Mouse (Mus musculus) forebrain, embryonic 15.5 days (tissue): ENCODE data around the gene Ccnl1. TPM values are rescaled to one million over a fixed set of nuclear protein-coding genes. Genes with fewer than 3 reads are reported as not detected.
A peak's percentile ranks its signal among the peaks of the same experiment; 100 is the strongest.

Source experiments
- ATAC-seq: fragments of 200-750 bp; cut with Nextera tagmentation; replicated peaks from 2 replicates; pipeline ENCODE4 v1.8.0; 2017; ENCODE audit warnings: mild to moderate bottlenecking, moderate TSS enrichment, moderate library complexity
- H3K27ac ChIP-seq: fragments of 300-500 bp; sonication (generic); replicated peaks from 2 replicates; pipeline ENCODE4 v1.5.1; 2015; ENCODE audit warnings: mild to moderate bottlenecking, inconsistent platforms
- H3K27me3 ChIP-seq: fragments of 300-500 bp; sonication (generic); 2 replicates; pipeline ENCODE4 v1.6.1; 2015; ENCODE audit warnings: inconsistent platforms
- H3K36me3 ChIP-seq: fragments of 300-500 bp; sonication (generic); 2 replicates; pipeline ENCODE4 v1.6.1; 2015; ENCODE audit warnings: mild to moderate bottlenecking, inconsistent platforms
- H3K4me1 ChIP-seq: fragments of 300-500 bp; sonication (generic); 2 replicates; pipeline ENCODE4 v1.6.1; 2015; ENCODE audit warnings: inconsistent platforms
- H3K4me2 ChIP-seq: fragments of 300-500 bp; sonication (generic); replicated peaks from 2 replicates; pipeline ENCODE4 v1.6.1; 2015; ENCODE audit warnings: mild to moderate bottlenecking, inconsistent platforms
- H3K4me3 ChIP-seq: fragments of 300-500 bp; sonication (generic); 2 replicates; pipeline ENCODE4 v1.5.1; 2015; ENCODE audit warnings: mild to moderate bottlenecking, inconsistent platforms
- H3K9ac ChIP-seq: fragments of 300-500 bp; sonication (generic); replicated peaks from 2 replicates; pipeline ENCODE4 v1.6.1; 2015; ENCODE audit warnings: mild to moderate bottlenecking, inconsistent platforms
- H3K9me3 ChIP-seq: fragments of 300-500 bp; sonication (generic); 2 replicates; pipeline ENCODE4 v1.6.1; 2016; ENCODE audit warnings: inconsistent platforms
- WGBS: fragments of 180-500 bp; shearing (Covaris S2); methylation state at CpG from one replicate; pipeline ENCODE4 v1.1.7; 2015; ENCODE audit warnings: mixed read lengths; 5-methylcytosine and 5-hydroxymethylcytosine counted together
- polyA plus RNA-seq: library from polyadenylated mRNA; unstranded; fragments of >200 nt; fragmentation: Nextera tagmentation; extraction: Ambion mirVana; gene quantifications from 2 replicates; pipeline ENCODE4 v1.2.1, GENCODE M21; 2015

Ccnl1 gene
- polyA plus RNA-seq, 1 experiment from 2014 or later, result 81.5 TPM

DNA sequence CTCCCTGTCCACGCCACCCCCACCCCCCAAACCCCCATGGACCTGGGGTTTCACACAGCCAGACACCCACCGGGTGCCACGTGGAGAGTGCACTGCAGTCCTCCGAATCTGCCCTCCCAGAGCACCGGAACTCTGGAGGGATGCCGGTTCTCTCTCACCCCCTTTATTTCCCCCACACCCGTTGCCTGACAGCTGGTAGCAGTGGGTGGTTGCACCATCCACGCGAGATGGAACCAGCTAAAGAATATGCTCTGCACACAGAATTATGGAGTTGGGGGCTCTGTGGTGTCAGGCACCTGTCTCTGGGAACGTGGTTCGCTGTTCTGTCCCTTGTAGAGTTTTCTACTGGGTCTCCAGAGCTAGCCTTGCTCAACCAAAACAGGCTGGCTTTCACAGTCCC is 45.8 kb downstream of the Ccnl1 start:
- no peak for ATAC-seq
- Histone ChIP-seq H3K4me3 (no peak overlapping the region), H3K27me3 (no peaks in the 10 kb centered on the region), H3K9me3 (no peaks in the 10 kb centered on the region), H3K4me1 (no peaks in the 10 kb centered on the region), H3K36me3 (no peaks in the 10 kb centered on the region), H3K27ac (no peak overlapping the region), H3K4me2 (no peak overlapping the region), H3K9ac (no peak overlapping the region)
- 84% methylated on average over 11 of the region's 11 CpGs for WGBS

DNA sequence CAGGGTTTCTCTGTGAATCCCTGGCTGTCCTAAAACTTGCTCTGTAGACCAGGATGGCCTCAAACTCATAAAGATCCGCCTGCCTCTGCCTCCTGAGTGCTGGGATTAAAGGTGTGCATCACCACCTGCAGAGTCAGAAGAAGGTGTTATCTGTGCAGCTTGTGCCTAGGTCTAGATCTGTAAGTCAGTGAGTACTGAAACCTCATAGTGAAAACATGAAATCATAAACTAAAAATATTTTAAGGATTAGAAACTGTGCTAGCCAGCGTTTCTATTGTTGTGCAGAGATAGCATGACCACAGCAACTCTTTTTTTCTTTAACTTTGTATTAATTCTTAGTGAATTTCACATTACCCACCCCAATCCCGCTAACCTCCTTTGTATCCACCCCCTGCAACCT is 46.8 kb downstream of the Ccnl1 start:
- WGBS, result 88% methylated on average over 3 of the region's 3 CpGs
- ATAC-seq, result no peak
- no peaks in the 10 kb centered on the region for H3K36me3 ChIP-seq
- no peak overlapping the region for H3K4me3 ChIP-seq
- H3K9me3 ChIP-seq, result no peaks in the 10 kb centered on the region
- no peak overlapping the region for H3K27ac ChIP-seq
- no peaks in the 10 kb centered on the region for H3K27me3 ChIP-seq
- no peaks in the 10 kb centered on the region for H3K4me1 ChIP-seq
- no peak overlapping the region for H3K4me2 ChIP-seq
- H3K9ac ChIP-seq, result no peak overlapping the region

DNA sequence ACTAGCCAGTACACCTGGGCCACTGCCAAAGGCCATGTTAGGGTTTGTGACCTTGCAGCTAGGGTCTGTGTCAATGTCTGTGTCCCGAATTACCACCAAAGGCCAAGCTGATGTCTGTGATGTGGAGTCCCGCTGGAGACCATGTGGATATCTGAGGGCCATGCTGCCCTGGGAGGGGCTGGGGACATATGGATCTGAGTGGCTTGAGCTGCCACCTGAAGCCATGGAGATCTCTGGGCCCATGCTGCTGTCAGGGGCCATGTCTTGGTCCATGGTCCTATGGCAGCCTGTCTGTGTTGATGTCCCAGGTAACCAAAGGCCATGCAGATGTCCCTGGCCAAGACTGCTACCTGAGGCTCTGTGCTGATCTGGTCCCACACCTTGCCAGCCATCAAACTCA is 48.6 kb downstream of the Ccnl1 start:
- Histone ChIP-seq H3K36me3 (no peaks in the 10 kb centered on the region), H3K4me3 (no peak overlapping the region), H3K4me1 (no peaks in the 10 kb centered on the region), H3K27ac (no peak overlapping the region), H3K27me3 (no peaks in the 10 kb centered on the region), H3K9me3 (no peaks in the 10 kb centered on the region), H3K4me2 (no peak overlapping the region), H3K9ac (no peak overlapping the region)
- 91% methylated on average over 2 of the region's 2 CpGs for WGBS
- ATAC-seq, result no peak

DNA sequence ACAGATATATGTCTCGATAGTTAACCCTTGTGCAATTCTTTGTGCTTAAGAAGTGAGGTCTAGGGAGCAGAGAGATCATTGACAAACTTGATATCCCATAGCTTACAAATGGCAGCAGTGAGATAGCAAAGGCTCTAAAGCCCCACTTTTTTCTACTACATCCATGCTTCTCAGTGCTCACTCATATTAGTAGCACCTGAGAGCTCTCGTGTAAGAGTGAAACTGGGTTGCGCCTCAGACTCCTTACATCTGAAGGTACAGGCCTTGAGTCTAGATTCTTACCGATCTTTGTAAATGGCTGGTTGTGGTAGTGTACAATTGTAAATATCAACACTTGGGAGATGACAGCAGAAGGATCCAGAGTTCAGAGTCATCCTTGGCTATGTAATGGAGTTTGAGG is 50.5 kb downstream of the Ccnl1 start:
- no peaks in the 10 kb centered on the region for H3K9me3 ChIP-seq
- no peaks in the 10 kb centered on the region for H3K36me3 ChIP-seq
- H3K4me3 ChIP-seq, result no peak overlapping the region
- H3K27me3 ChIP-seq, result no peaks in the 10 kb centered on the region
- no peak overlapping the region for H3K4me2 ChIP-seq
- no peak for ATAC-seq
- no peak overlapping the region for H3K27ac ChIP-seq
- H3K4me1 ChIP-seq, result no peaks in the 10 kb centered on the region
- WGBS, result 94% methylated on average over 4 of the region's 4 CpGs
- H3K9ac ChIP-seq, result no peak overlapping the region

DNA sequence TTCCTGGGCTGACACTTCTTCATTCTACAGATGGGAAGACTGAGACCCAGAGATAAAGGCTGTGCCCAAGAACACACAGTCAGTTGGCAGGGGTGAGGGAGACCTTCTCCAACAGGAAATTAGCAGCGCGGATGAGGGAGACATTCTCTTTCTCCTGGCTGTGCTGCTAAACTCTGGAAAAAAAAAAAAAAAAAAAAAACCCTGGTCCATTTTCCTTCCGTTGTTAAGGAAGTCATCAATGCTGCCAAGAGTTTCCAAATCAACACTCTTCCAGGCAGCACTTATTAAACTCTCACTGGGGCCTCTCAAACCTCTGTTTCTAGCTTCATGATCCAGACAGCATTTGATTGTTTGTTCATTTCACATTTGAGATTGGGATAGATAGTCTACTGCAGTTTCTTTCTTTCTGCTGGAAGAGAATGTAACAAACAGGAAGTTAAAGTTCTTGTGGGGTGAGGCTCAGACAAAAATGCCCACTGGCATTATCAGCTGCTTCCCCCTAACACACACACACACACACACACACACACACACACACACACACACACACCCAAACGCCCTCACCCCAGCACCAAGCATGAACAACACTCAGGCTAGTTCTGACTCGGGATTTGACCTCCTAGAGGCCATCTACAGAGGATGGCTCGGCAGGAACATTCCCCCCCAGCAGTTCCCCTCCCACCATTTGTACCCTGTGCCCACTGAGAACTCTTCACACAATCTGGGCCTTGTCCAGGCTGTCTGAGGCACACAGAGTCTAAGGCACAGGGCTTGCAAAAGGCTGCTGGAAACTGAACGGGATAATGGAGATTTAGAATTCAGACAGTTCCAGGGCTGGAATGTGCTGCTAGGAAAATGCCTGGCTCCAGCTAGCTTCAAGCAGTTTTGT is 52.5 kb downstream of the Ccnl1 start:
- 0 out of 2 replicates have a peak overlapping the region, but pooled peaks have one; percentile 11 for H3K27ac ChIP-seq
- no peak for ATAC-seq
- H3K9me3 ChIP-seq, result no peaks in the 10 kb centered on the region
- H3K4me1 ChIP-seq, result no peaks in the 10 kb centered on the region
- H3K36me3 ChIP-seq, result no peaks in the 10 kb centered on the region
- H3K4me2 ChIP-seq, result no peak overlapping the region
- H3K4me3 ChIP-seq, result no peak overlapping the region
- 39% methylated on average over 7 of the region's 7 CpGs for WGBS
- H3K9ac ChIP-seq, result no peak overlapping the region
- no peaks in the 10 kb centered on the region for H3K27me3 ChIP-seq

DNA sequence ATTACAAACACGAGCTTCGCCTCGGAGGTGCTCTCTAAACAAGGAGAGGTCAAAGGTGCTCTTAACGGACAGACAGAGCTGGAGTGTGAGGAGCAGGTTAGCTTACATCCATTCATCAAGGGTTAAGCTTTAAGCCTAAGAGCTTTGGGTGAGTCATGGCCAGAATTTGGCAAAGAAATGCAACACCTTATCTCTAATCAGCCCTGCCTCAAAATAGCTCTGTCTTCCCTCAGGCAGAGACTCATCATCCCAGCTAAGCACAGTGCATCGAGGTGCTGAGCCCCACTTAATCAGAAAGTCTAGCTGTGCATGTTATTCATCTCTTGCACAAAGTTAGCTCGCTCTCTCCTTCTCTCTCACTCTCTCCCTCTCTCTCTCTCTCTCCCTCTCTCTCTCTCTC is 53.3 kb downstream of the Ccnl1 start:
- Histone ChIP-seq H3K27me3 (no peaks in the 10 kb centered on the region), H3K4me3 (no peak overlapping the region), H3K9ac (no peak overlapping the region), H3K27ac (no peak overlapping the region), H3K4me2 (no peak overlapping the region), H3K4me1 (no peaks in the 10 kb centered on the region), H3K36me3 (no peaks in the 10 kb centered on the region), H3K9me3 (no peaks in the 10 kb centered on the region)
- WGBS, result 28% methylated on average over 6 of the region's 6 CpGs
- ATAC-seq, result no peak

DNA sequence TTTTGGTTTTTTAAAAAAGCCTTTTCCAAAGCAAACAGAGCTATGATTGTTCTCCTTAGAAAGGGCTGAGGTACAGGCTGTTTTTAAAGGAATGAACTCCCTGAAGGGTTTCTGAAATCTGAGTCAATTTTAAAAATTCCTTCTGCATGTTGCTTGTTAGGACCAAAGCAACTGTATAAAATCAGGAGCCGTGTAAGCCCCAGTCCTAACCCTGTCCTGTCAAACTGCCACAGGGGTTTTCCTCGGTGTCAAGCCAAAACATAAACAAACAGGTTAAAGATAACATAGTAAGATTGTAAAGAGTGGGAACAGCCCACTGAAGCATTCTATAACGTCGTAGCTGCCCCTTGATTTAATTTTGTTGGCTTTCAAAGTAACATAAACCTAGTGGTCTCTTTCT is 53.9 kb downstream of the Ccnl1 start:
- H3K4me3 ChIP-seq, result no peak overlapping the region
- WGBS, result 48% methylated on average over 4 of the region's 4 CpGs
- no peaks in the 10 kb centered on the region for H3K4me1 ChIP-seq
- no peak overlapping the region for H3K9ac ChIP-seq
- no peaks in the 10 kb centered on the region for H3K36me3 ChIP-seq
- H3K27me3 ChIP-seq, result no peaks in the 10 kb centered on the region
- H3K9me3 ChIP-seq, result no peaks in the 10 kb centered on the region
- H3K4me2 ChIP-seq, result no peak overlapping the region
- H3K27ac ChIP-seq, result no peak overlapping the region
- no peak for ATAC-seq

DNA sequence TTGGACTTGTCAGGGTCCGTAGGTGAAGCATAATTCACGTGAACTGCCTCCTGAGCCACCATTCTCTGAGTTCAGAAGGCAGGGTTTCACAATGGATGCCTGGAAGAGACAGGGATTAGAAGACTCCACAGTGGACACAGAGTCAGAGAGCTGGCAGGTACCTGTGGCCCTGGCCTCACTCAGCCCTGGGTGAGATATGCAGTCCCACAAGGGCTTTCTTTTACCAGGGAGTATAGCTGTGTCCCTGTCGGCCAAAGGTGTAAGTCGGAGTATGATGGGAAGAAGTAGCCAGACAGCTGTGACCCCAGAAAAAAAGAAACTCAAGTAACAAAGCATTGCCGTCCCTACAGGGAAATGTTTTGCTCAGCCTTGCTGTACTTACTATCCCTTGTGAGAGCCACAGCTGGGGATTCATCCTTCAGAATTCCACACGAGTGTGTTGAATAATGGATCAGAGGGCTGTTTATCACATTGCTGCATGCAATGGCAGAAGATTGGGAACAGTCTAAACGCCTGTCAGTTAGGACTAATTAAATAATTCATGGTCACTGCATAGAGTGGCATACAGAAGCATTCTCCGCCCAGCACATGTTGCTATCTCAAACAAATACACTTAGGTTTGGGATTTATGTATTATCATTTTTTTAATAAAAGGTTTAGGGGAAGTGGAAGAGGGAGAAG is 59.3 kb downstream of the Ccnl1 start:
- H3K36me3 ChIP-seq, result no peaks in the 10 kb centered on the region
- H3K9me3 ChIP-seq, result no peaks in the 10 kb centered on the region
- no peaks in the 10 kb centered on the region for H3K27me3 ChIP-seq
- no peak overlapping the region for H3K4me3 ChIP-seq
- ATAC-seq, result no peak
- no peak overlapping the region for H3K27ac ChIP-seq
- H3K9ac ChIP-seq, result no peak overlapping the region
- H3K4me1 ChIP-seq, result no peaks in the 10 kb centered on the region
- WGBS, result 59% methylated on average over 8 of the region's 8 CpGs
- no peak overlapping the region for H3K4me2 ChIP-seq

DNA sequence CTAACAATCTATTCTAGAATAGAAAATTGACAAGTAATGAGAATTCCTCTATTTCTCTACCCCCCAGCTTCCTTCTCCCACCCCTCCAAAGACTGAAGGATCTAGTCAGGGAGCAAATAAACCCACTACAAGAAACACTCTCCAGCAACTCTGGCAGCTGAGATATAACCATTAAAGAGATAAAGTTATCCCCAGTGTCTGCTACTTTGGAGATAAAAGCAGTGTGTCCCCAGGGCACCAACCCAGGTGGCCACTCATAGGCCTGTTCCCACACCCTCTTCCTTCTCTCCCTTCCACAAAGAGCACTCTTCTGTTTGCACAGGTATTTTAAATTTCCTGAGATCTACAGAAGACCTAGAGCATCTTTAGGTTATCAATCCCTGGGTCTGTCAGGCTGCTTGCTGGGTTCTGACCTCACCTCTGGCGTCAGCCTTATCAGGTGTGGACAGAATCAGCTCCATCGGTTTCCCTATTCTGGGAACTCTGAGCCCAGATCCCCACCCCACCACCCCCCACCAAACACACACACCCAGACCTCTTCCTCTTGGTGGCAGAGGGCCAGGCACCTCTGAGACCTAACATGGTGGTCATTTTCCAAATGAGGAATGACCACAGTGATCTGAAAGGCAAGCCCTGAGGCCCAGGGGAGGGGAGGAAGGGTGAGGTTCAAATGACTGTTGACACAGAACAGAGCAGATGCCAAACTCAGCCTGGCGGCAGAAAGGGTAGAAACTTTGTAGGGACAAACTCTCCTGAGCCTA is 60.6 kb downstream of the Ccnl1 start:
- Histone ChIP-seq H3K9me3 (no peaks in the 10 kb centered on the region), H3K27me3 (no peaks in the 10 kb centered on the region), H3K4me3 (no peak overlapping the region), H3K4me1 (no peaks in the 10 kb centered on the region), H3K27ac (no peak overlapping the region), H3K9ac (no peak overlapping the region), H3K4me2 (no peak overlapping the region), H3K36me3 (no peaks in the 10 kb centered on the region)
- WGBS, result 75% methylated on average over 3 of the region's 3 CpGs
- ATAC-seq, result no peak
